Mouse (Mus musculus): ENCODE data around the gene Klf6. TPM values are rescaled to one million over a fixed set of nuclear protein-coding genes. Genes with fewer than 3 reads are reported as not detected.

The Klf6 gene
- polyA plus RNA-seq, 1 experiment from 2014 or later, result 59.6 TPM

DNA sequence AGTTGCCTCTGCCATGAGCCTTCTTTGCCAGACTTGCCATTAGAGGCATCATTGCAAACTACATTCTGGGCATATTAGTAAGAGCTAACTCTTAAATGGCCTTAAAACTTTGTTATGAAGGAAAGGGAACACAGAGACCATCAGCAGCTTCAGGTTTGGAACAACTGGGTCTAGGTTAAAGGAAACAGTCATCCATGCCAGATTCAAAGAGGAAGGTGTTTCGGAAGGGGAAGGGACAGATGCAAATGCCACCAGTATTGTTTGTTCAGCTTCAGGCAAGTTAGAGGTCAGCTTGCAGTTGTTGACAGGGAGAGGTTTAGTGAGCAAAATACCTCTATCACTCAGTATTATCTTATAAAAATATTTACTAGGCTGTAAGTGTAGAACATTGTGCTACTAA is 37.7 kb downstream of the Klf6 start:
- Histone ChIP-seq H3K27me3 (ENCODE audit: insufficient read depth, low read length) (no peaks in the 10 kb centered on the region), H3K36me3 (ENCODE audit: insufficient read depth) (no peaks in the 10 kb centered on the region), H3K9me3 (ENCODE audit: low read depth, low read length) (no peaks in the 10 kb centered on the region), H3K4me3 (ENCODE audit: low read depth, low read length) (no peak overlapping the region), H3K9ac (no peak overlapping the region), H3K27ac (ENCODE audit: low read depth) (no peak overlapping the region), H3K4me1 (ENCODE audit: insufficient read depth) (peaks cover 3% of the 10 kb centered on the region; the same call in 1 of the 2 replicates), H3K4me2 (no peak overlapping the region)
- DNase-seq (no peak), ATAC-seq (ENCODE audit: insufficient read depth) (no peak)
- WGBS, result 65% methylated on average over 1 of the region's 1 CpGs
- no peak for TF ChIP-seq CTCF (IDR thresholded peaks at IDR 0.05; ENCODE audit: low read depth)

DNA sequence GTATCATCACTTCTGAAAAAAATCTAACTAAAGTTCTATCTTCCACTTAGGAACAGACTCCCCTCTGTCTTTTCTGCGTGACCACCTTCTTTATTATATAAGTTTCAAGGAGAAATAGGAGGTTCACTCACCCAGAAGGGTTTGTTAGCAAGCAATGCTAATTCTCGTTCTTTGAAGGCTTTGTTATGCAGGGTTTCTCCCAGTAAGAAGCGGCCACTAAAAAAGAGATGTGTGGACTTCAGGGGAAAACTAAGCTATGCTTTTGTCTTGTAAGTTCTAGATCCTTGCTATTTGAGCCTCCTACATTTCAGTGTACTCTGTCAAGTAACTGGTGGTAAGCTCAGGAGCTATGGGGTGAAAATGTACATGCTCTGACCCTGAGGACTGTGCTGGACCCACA is 38.4 kb downstream of the Klf6 start:
- no peak overlapping the region for H3K9ac ChIP-seq
- no peaks in the 10 kb centered on the region for H3K9me3 ChIP-seq (ENCODE audit: low read depth, low read length)
- 78% methylated on average over 3 of the region's 3 CpGs for WGBS
- no peaks in the 10 kb centered on the region for H3K27me3 ChIP-seq (ENCODE audit: insufficient read depth, low read length)
- H3K4me2 ChIP-seq, result no peak overlapping the region
- ATAC-seq (ENCODE audit: insufficient read depth) (no peak), DNase-seq (no peak)
- H3K36me3 ChIP-seq (ENCODE audit: insufficient read depth), result no peaks in the 10 kb centered on the region
- H3K4me3 ChIP-seq (ENCODE audit: low read depth, low read length), result no peak overlapping the region
- TF ChIP-seq CTCF (IDR thresholded peaks at IDR 0.05; ENCODE audit: low read depth), result no peak
- H3K27ac ChIP-seq (ENCODE audit: low read depth), result no peak overlapping the region
- peaks cover 3% of the 10 kb centered on the region; the same call in 1 of the 2 replicates for H3K4me1 ChIP-seq (ENCODE audit: insufficient read depth)

DNA sequence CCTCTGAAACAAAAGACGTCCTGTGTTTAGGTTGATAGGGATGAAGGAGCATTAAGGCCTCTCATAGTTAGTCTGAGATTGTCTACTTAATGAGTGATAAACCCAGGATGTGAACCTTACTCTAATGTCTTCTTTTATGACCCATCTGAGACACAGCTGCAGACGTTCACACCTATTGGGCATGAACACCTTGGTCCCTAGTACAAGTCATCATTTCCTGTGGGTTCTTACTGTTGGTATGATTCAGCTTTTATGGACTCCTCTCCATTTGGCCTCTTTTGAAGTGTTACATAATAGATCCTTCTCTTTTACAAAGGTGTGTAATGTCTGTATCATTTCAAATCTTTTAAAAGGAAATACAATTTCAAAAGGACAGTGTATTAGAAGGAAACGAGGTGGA is 51.9 kb downstream of the Klf6 start:
- 63% methylated on average over 3 of the region's 3 CpGs for WGBS
- H3K27ac ChIP-seq (ENCODE audit: low read depth), result no peak overlapping the region
- ATAC-seq (ENCODE audit: insufficient read depth) (no peak), DNase-seq (no peak)
- no peaks in the 10 kb centered on the region for H3K4me1 ChIP-seq (ENCODE audit: insufficient read depth)
- H3K27me3 ChIP-seq (ENCODE audit: insufficient read depth, low read length), result no peaks in the 10 kb centered on the region
- no peaks in the 10 kb centered on the region for H3K9me3 ChIP-seq (ENCODE audit: low read depth, low read length)
- no peak for TF ChIP-seq CTCF (IDR thresholded peaks at IDR 0.05; ENCODE audit: low read depth)
- H3K4me3 ChIP-seq (ENCODE audit: low read depth, low read length), result no peak overlapping the region
- no peak overlapping the region for H3K4me2 ChIP-seq
- no peaks in the 10 kb centered on the region for H3K36me3 ChIP-seq (ENCODE audit: insufficient read depth)
- no peak overlapping the region for H3K9ac ChIP-seq

DNA sequence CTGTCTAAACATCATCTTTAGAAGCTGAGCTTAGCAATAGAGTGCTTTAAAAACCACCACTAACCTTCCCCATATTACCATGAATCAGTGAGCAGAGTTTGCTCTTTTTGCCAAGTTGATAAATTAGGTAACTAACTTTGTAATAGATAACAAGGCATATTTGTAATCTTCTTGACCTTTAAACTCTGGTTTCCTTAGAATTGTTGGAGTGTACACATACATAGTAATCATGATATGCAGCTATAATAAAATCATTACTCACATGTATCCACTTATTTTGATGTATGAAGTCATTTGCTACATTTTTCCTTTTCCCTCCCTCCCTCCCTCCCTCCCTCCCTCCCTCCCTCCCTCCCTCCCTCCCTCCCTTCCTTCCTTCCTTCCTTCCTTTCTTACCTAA is 56.1 kb downstream of the Klf6 start:
- TF ChIP-seq CTCF (IDR thresholded peaks at IDR 0.05; ENCODE audit: low read depth), result no peak
- no peaks in the 10 kb centered on the region for H3K4me1 ChIP-seq (ENCODE audit: insufficient read depth)
- H3K36me3 ChIP-seq (ENCODE audit: insufficient read depth), result no peaks in the 10 kb centered on the region
- no peak overlapping the region for H3K4me2 ChIP-seq
- no peak for ATAC-seq (ENCODE audit: insufficient read depth)
- H3K27me3 ChIP-seq (ENCODE audit: insufficient read depth, low read length), result no peaks in the 10 kb centered on the region
- no peak for DNase-seq
- H3K4me3 ChIP-seq (ENCODE audit: low read depth, low read length), result no peak overlapping the region
- no peaks in the 10 kb centered on the region for H3K9me3 ChIP-seq (ENCODE audit: low read depth, low read length)
- H3K27ac ChIP-seq (ENCODE audit: low read depth), result no peak overlapping the region
- H3K9ac ChIP-seq, result no peak overlapping the region

DNA sequence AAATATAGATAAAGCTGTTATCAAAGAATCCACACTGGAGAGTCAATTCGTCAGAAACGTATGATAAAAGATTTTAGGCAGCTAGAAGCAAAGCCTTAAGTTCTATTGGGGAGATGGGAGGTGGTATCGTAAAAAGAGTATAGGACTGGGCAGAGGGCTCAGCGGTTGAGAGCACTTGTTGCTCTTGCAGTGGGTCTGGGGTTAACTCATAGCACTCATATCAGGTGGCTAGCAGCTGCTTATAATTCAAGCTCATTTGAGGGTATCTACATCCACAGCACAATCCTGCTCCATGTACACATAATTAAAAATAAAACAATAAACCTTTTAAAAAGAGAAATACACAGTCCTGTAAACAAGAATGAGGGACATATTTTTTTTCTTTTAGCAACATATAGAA is 58.7 kb downstream of the Klf6 start:
- Histone ChIP-seq H3K4me1 (ENCODE audit: insufficient read depth) (no peaks in the 10 kb centered on the region), H3K4me3 (ENCODE audit: low read depth, low read length) (no peak overlapping the region), H3K27me3 (ENCODE audit: insufficient read depth, low read length) (no peaks in the 10 kb centered on the region), H3K9ac (no peak overlapping the region), H3K27ac (ENCODE audit: low read depth) (no peak overlapping the region), H3K4me2 (no peak overlapping the region), H3K36me3 (ENCODE audit: insufficient read depth) (no peaks in the 10 kb centered on the region), H3K9me3 (ENCODE audit: low read depth, low read length) (no peaks in the 10 kb centered on the region)
- ATAC-seq (ENCODE audit: insufficient read depth) (no peak), DNase-seq (no peak)
- TF ChIP-seq CTCF (IDR thresholded peaks at IDR 0.05; ENCODE audit: low read depth), result no peak
- WGBS, result 67% methylated on average over 4 of the region's 4 CpGs

Small RNA genes within 50 kb of the gene (microRNA-seq; reads per million reads assigned to microRNA genes)
- not detected for gene Gm26043 (ENCODE audit: borderline number of aligned reads)

All from lung, embryonic 14.5 days (tissue).